Mouse (Mus musculus): Measurements from ENCODE around the gene Maml1. TPM values are rescaled to one million over a fixed set of nuclear protein-coding genes. Genes with fewer than 3 reads are reported as not detected.

Gene Maml1
- total RNA-seq (2014; rRNA removed): 8.2 and 10.8 TPM in 2 replicates
- polyA plus RNA-seq (2015; fragmentation: Nextera tagmentation; extraction: Ambion mirVana): 1.5 and 1.6 TPM in 2 replicates

- under 1% methylated on average over 45 of the region's 45 CpGs for WGBS
- peak; percentile 98 for DNase-seq
These were observed at the start of gene Maml1 for GRCm38 (mm10) chr11:50292190-50292855. Gene Maml1 (minus strand): TSS chr11:50292311.

DNA sequence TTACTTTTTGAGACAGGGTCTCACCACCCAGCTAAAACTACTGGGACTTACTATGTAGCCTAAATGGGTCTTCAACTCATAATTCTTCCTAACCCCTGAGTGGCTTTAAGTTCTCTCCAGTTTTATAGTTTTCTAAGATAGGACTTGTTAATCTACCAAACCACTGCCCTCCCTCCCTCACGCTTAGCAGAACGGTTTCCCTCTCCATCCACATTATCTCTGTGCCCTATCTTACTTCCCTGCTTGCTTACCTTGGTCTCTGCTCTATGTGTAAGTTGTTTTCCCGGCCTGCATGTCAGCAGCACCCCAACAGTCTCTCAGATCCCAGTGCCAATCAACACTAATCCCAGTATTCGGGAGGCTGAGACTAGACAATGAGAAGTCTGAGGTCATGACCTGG is 44.8 kb upstream of the Maml1 start:
- Histone ChIP-seq H3K4me3 (ENCODE audit: low read depth, low read length) (no peak overlapping the region), H3K4me2 (ENCODE audit: low read depth) (no peak overlapping the region), H3K4me1 (ENCODE audit: insufficient read depth) (no peaks in the 10 kb centered on the region), H3K9ac (no peak overlapping the region), H3K9me3 (ENCODE audit: low read length) (no peaks in the 10 kb centered on the region), H3K36me3 (ENCODE audit: insufficient read depth) (no peaks in the 10 kb centered on the region), H3K27me3 (ENCODE audit: insufficient read depth, low read length) (no peaks in the 10 kb centered on the region), H3K27ac (ENCODE audit: low read depth, low read length) (no peak overlapping the region)
- DNase-seq (no peak), ATAC-seq (no peak)
- TF ChIP-seq CTCF (IDR thresholded peaks at IDR 0.05; ENCODE audit: low read depth): no peak
- 65% methylated on average over 4 of the region's 4 CpGs for WGBS

More at GRCm38 (mm10) chr11:50292190-50292855, at the start of gene Maml1:
- peak within 1 kb of the TSS; percentile 93 for H3K4me3 ChIP-seq (ENCODE audit: low read depth, low read length)
- H3K27ac ChIP-seq (ENCODE audit: low read depth, low read length): peak within 1 kb of the TSS; percentile 98
- peak within 1 kb of the TSS; percentile 97 for H3K9ac ChIP-seq
- no peaks in the 10 kb centered on the region for H3K27me3 ChIP-seq (ENCODE audit: insufficient read depth, low read length)
- peaks cover 8% of the 10 kb centered on the region for H3K4me1 ChIP-seq (ENCODE audit: insufficient read depth)
- H3K4me2 ChIP-seq (ENCODE audit: low read depth): peak within 1 kb of the TSS; percentile 58
- H3K36me3 ChIP-seq (ENCODE audit: insufficient read depth): peaks cover 21% of the 10 kb centered on the region
- peak; percentile 98 for ATAC-seq
- peak; percentile 32; the same call in 1 of the 2 replicates for TF ChIP-seq CTCF (IDR thresholded peaks at IDR 0.05; ENCODE audit: low read depth)
- no peaks in the 10 kb centered on the region for H3K9me3 ChIP-seq (ENCODE audit: low read length)

DNA sequence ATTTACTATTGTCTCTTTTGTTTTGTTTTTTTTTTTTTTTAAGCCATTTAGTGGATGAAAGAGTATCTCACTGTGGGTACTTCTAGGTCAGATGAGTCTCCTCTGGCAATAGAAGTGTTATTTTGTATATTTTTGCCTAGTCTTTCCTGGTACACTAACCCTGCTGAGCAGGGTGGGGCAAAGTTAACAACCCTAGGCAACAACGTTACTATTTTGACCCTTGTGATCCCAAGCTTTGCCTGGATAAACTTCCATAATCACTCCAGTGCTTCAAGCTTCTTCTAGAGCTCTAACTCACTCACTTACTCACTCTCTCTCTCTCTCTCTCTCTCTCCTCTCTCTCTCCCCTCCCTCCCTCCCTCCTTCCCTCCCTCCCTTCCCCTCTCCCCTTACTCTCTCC is 44.0 kb upstream of the Maml1 start:
- Histone ChIP-seq H3K27me3 (ENCODE audit: insufficient read depth, low read length) (no peaks in the 10 kb centered on the region), H3K4me1 (ENCODE audit: insufficient read depth) (no peaks in the 10 kb centered on the region), H3K9ac (no peak overlapping the region), H3K36me3 (ENCODE audit: insufficient read depth) (no peaks in the 10 kb centered on the region), H3K4me2 (ENCODE audit: low read depth) (no peak overlapping the region), H3K27ac (ENCODE audit: low read depth, low read length) (no peak overlapping the region), H3K4me3 (ENCODE audit: low read depth, low read length) (no peak overlapping the region), H3K9me3 (ENCODE audit: low read length) (no peaks in the 10 kb centered on the region)
- DNase-seq: no peak
- WGBS: 58% methylated on average over 1 of the region's 1 CpGs
- no peak for ATAC-seq
- no peak for TF ChIP-seq CTCF (IDR thresholded peaks at IDR 0.05; ENCODE audit: low read depth)

DNA sequence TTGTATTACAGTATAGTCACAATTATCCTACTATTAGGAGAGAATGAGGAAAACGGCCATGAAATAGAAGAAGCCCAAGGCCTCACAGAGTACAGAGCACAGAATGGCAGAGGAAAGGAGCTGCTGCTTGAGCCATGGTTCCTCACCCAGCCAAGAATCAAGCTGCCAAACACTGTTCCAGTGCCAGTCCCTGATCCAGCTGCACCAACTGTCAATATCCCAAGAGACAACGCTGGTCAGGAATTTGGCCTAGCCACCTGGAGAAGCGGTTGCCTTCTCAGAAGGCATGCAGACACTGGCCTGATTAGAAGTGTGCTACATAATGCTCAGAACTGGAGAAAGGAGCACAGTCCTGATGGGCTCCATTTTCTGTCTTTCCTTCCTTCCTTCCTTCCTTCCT is 41.1 kb upstream of the Maml1 start:
- no peak overlapping the region for H3K9ac ChIP-seq
- 80% methylated on average over 3 of the region's 3 CpGs for WGBS
- ATAC-seq (no peak), DNase-seq (no peak)
- H3K36me3 ChIP-seq (ENCODE audit: insufficient read depth): no peaks in the 10 kb centered on the region
- H3K4me1 ChIP-seq (ENCODE audit: insufficient read depth): no peaks in the 10 kb centered on the region
- no peak overlapping the region for H3K4me2 ChIP-seq (ENCODE audit: low read depth)
- no peak overlapping the region for H3K27ac ChIP-seq (ENCODE audit: low read depth, low read length)
- TF ChIP-seq CTCF (IDR thresholded peaks at IDR 0.05; ENCODE audit: low read depth): no peak
- no peaks in the 10 kb centered on the region for H3K9me3 ChIP-seq (ENCODE audit: low read length)
- H3K27me3 ChIP-seq (ENCODE audit: insufficient read depth, low read length): no peaks in the 10 kb centered on the region
- H3K4me3 ChIP-seq (ENCODE audit: low read depth, low read length): no peak overlapping the region

GRCm38 (mm10) chr11:50329378-50329777 is 37.3 kb upstream of the Maml1 start:
- ATAC-seq: no peak
- H3K27me3 ChIP-seq (ENCODE audit: insufficient read depth, low read length): no peaks in the 10 kb centered on the region
- no peak for TF ChIP-seq CTCF (IDR thresholded peaks at IDR 0.05; ENCODE audit: low read depth)
- 97% methylated on average over 1 of the region's 1 CpGs for WGBS
- H3K4me1 ChIP-seq (ENCODE audit: insufficient read depth): peaks cover 10% of the 10 kb centered on the region
- H3K27ac ChIP-seq (ENCODE audit: low read depth, low read length): no peak overlapping the region
- no peak overlapping the region for H3K4me3 ChIP-seq (ENCODE audit: low read depth, low read length)
- no peak overlapping the region for H3K4me2 ChIP-seq (ENCODE audit: low read depth)
- DNase-seq: no peak
- H3K9me3 ChIP-seq (ENCODE audit: low read length): no peaks in the 10 kb centered on the region
- H3K36me3 ChIP-seq (ENCODE audit: insufficient read depth): no peaks in the 10 kb centered on the region
- H3K9ac ChIP-seq: no peak overlapping the region

- 94% methylated on average over 3 of the region's 3 CpGs for WGBS
- H3K9me3 ChIP-seq (ENCODE audit: low read length): no peaks in the 10 kb centered on the region
These were observed 36.0 kb upstream of the Maml1 start for GRCm38 (mm10) chr11:50328075-50328625.

GRCm38 (mm10) chr11:50326302-50326966 is 34.3 kb upstream of the Maml1 start:
- Histone ChIP-seq H3K27me3 (ENCODE audit: insufficient read depth, low read length) (no peaks in the 10 kb centered on the region), H3K9ac (peak overlapping the region; percentile 87), H3K4me1 (ENCODE audit: insufficient read depth) (peaks cover 20% of the 10 kb centered on the region), H3K4me2 (ENCODE audit: low read depth) (peak overlapping the region; percentile 61), H3K4me3 (ENCODE audit: low read depth, low read length) (peak overlapping the region; percentile 94), H3K9me3 (ENCODE audit: low read length) (no peaks in the 10 kb centered on the region), H3K36me3 (ENCODE audit: insufficient read depth) (no peaks in the 10 kb centered on the region), H3K27ac (ENCODE audit: low read depth, low read length) (peak overlapping the region; percentile 90)
- TF ChIP-seq CTCF (IDR thresholded peaks at IDR 0.05; ENCODE audit: low read depth): no peak
- ATAC-seq: no peak
- no peak for DNase-seq
- 3% methylated on average over 7 of the region's 7 CpGs for WGBS

More at GRCm38 (mm10) chr11:50328075-50328625, 36.0 kb upstream of the Maml1 start:
- Histone ChIP-seq H3K4me3 (ENCODE audit: low read depth, low read length) (no peak overlapping the region), H3K27me3 (ENCODE audit: insufficient read depth, low read length) (no peaks in the 10 kb centered on the region), H3K9ac (no peak overlapping the region), H3K36me3 (ENCODE audit: insufficient read depth) (no peaks in the 10 kb centered on the region), H3K4me2 (ENCODE audit: low read depth) (no peak overlapping the region), H3K4me1 (ENCODE audit: insufficient read depth) (peaks cover 20% of the 10 kb centered on the region), H3K27ac (ENCODE audit: low read depth, low read length) (no peak overlapping the region)
- no peak for TF ChIP-seq CTCF (IDR thresholded peaks at IDR 0.05; ENCODE audit: low read depth)
- DNase-seq (no peak), ATAC-seq (no peak)

Data from forebrain, postnatal 0 days (tissue).